Mouse (Mus musculus): ENCODE data around the gene Rpl12. TPM values are rescaled to one million over a fixed set of nuclear protein-coding genes. Genes with fewer than 3 reads are reported as not detected.

Rpl12 gene
- polyA plus RNA-seq, 1 experiment from 2014 or later, result 158 TPM

GRCm38 (mm10) chr2:32962062-32962874 is 909 bp downstream of the Rpl12 start:
- Histone ChIP-seq H3K4me3 (ENCODE audit: low read depth, low read length) (peak overlapping the region; percentile 92), H3K36me3 (ENCODE audit: control insufficient read depth, insufficient read depth, low read length) (peaks cover 15% of the 10 kb centered on the region; the same call in 1 of the 2 replicates), H3K9me3 (replicated peaks; ENCODE audit: control insufficient read depth, low read length) (no peaks in the 10 kb centered on the region), H3K9ac (ENCODE audit: low read depth, low read length) (peak overlapping the region; percentile 90), H3K4me2 (peak overlapping the region; percentile 93), H3K27me3 (ENCODE audit: control insufficient read depth, insufficient read depth, low read length) (no peaks in the 10 kb centered on the region), H3K27ac (ENCODE audit: low read depth, low read length) (peak overlapping the region; percentile 88), H3K4me1 (ENCODE audit: control insufficient read depth, insufficient read depth, low read length) (peaks cover 19% of the 10 kb centered on the region)
- under 1% methylated on average over 33 of the region's 33 CpGs for WGBS (ENCODE audit: insufficient replicate concordance)
- ATAC-seq (replicated peaks; ENCODE audit: insufficient number of reproducible peaks, low FRiP score, low TSS enrichment), result no peak

DNA sequence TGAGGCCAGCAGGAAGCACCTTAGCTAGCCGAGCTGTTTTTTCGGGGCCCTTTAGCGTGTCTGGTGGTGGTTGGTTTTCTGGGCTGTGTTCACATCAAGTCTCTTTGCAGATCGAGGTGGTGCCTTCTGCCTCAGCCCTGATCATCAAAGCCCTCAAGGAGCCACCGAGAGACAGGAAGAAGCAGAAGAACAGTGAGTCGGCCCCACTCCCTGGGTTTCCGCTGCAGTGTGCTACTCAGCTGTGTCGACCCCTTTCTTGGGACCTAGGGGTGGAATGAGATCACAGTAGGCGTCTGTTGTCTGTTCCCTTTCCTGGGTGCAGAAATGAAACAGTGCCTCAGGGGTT is 1.5 kb downstream of the Rpl12 start:
- peak overlapping the region; percentile 90 for H3K9ac ChIP-seq (ENCODE audit: low read depth, low read length)
- 6% methylated on average over 9 of the region's 9 CpGs for WGBS (ENCODE audit: insufficient replicate concordance)
- H3K27ac ChIP-seq (ENCODE audit: low read depth, low read length), result peak overlapping the region; percentile 88
- H3K4me3 ChIP-seq (ENCODE audit: low read depth, low read length), result peak overlapping the region; percentile 92
- H3K36me3 ChIP-seq (ENCODE audit: control insufficient read depth, insufficient read depth, low read length), result peaks cover 15% of the 10 kb centered on the region; the same call in 1 of the 2 replicates
- peak overlapping the region; percentile 93 for H3K4me2 ChIP-seq
- H3K9me3 ChIP-seq (replicated peaks; ENCODE audit: control insufficient read depth, low read length), result no peaks in the 10 kb centered on the region
- H3K4me1 ChIP-seq (ENCODE audit: control insufficient read depth, insufficient read depth, low read length), result peaks cover 23% of the 10 kb centered on the region
- no peaks in the 10 kb centered on the region for H3K27me3 ChIP-seq (ENCODE audit: control insufficient read depth, insufficient read depth, low read length)
- ATAC-seq (replicated peaks; ENCODE audit: insufficient number of reproducible peaks, low FRiP score, low TSS enrichment), result no peak

DNA sequence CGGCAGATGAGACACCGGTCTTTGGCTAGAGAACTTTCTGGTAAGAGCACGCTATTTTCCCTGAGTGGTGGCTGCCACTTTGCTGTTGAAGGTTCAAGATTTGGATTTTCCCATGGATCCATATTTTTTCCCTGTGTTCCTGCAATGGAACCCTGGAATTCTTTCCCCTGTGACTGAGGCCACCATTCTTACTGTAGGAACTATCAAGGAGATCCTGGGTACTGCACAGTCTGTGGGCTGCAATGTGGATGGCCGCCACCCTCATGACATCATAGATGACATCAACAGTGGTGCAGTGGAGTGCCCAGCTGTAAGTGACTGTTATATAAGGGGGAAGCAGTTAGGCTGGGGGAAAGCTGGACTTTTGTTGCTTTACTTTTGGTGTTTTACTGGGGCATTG is 2.2 kb downstream of the Rpl12 start:
- H3K9ac ChIP-seq (ENCODE audit: low read depth, low read length), result peak overlapping the region; percentile 90
- peaks cover 15% of the 10 kb centered on the region; the same call in 1 of the 2 replicates for H3K36me3 ChIP-seq (ENCODE audit: control insufficient read depth, insufficient read depth, low read length)
- ATAC-seq (replicated peaks; ENCODE audit: insufficient number of reproducible peaks, low FRiP score, low TSS enrichment), result no peak
- peak overlapping the region; percentile 93 for H3K4me2 ChIP-seq
- peak overlapping the region; percentile 88; the same call in 1 of the 2 replicates for H3K27ac ChIP-seq (ENCODE audit: low read depth, low read length)
- H3K4me1 ChIP-seq (ENCODE audit: control insufficient read depth, insufficient read depth, low read length), result peaks cover 27% of the 10 kb centered on the region
- H3K9me3 ChIP-seq (replicated peaks; ENCODE audit: control insufficient read depth, low read length), result no peaks in the 10 kb centered on the region
- 62% methylated on average over 4 of the region's 4 CpGs for WGBS (ENCODE audit: insufficient replicate concordance)
- H3K4me3 ChIP-seq (ENCODE audit: low read depth, low read length), result peak overlapping the region; percentile 92
- H3K27me3 ChIP-seq (ENCODE audit: control insufficient read depth, insufficient read depth, low read length), result no peaks in the 10 kb centered on the region

DNA sequence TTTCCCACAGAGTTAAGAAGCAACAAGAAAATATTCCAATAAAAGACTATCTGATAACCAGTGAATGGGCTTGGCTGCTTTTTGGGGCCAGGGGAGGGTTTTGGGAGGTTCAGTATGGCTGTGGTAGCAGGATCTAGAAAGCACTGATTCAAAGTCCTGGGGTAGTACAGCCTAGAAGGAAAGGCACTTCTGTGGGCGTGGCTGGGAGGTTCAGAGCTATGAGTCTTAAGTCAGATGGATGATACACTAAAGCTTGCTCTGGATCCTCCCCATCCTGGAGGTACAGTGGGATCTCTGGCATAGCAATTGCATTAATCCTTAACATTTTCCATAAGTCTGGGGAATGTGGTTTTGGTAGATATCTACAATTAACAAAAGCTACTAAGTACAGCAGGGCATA is 2.6 kb downstream of the Rpl12 start:
- peak overlapping the region; percentile 93; the same call in 1 of the 2 replicates for H3K4me2 ChIP-seq
- 0 out of 2 replicates have a peak overlapping the region, but pooled peaks have one; percentile 36 for H3K27ac ChIP-seq (ENCODE audit: low read depth, low read length)
- no peaks in the 10 kb centered on the region for H3K9me3 ChIP-seq (replicated peaks; ENCODE audit: control insufficient read depth, low read length)
- no peak overlapping the region for H3K9ac ChIP-seq (ENCODE audit: low read depth, low read length)
- ATAC-seq (replicated peaks; ENCODE audit: insufficient number of reproducible peaks, low FRiP score, low TSS enrichment), result no peak
- peaks cover 15% of the 10 kb centered on the region; the same call in 1 of the 2 replicates for H3K36me3 ChIP-seq (ENCODE audit: control insufficient read depth, insufficient read depth, low read length)
- WGBS (ENCODE audit: insufficient replicate concordance), result 48% methylated on average over 1 of the region's 1 CpGs
- 0 out of 2 replicates have a peak overlapping the region, but pooled peaks have one; percentile 92 for H3K4me3 ChIP-seq (ENCODE audit: low read depth, low read length)
- H3K4me1 ChIP-seq (ENCODE audit: control insufficient read depth, insufficient read depth, low read length), result peaks cover 27% of the 10 kb centered on the region
- no peaks in the 10 kb centered on the region for H3K27me3 ChIP-seq (ENCODE audit: control insufficient read depth, insufficient read depth, low read length)

DNA sequence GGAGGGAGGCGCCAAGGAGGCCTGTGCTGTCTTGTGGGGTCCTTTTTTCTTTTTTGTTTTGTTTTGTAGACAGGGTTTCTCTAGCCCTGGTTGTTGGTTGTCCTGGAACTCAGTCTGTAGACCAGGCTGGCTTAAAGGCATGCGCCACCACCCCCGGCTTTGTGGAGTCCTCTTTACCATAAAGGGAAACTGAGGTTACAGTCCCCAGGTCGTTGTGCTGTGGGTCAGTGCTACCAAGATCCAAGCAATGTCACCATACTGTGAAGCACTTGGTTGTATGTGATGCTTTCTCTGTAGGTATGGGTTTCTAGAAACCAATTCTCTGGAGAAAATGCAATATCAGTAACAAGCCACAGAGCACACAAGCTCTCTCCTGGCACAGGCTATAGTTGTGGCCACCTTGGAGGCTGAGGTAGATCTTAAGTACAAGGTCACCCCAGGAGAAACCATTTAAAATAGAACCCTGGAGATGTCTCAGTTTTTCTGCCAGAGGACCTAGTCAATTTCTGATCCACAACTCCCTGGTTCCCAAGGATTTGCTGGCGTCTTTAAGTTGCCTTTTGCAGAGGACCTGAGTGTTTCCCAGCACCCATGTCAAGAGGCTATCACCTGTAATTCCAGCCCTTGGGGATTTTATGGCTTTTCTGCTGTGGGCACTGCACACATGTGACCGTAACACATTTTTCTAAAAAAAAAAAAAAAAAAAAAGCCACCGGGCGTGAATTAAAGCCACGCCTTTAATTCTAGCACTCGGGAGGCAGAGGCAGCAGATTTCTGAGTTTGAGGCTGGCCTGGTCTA is 3.5 kb downstream of the Rpl12 start:
- peaks cover 29% of the 10 kb centered on the region for H3K4me1 ChIP-seq (ENCODE audit: control insufficient read depth, insufficient read depth, low read length)
- H3K27me3 ChIP-seq (ENCODE audit: control insufficient read depth, insufficient read depth, low read length), result no peaks in the 10 kb centered on the region
- H3K4me3 ChIP-seq (ENCODE audit: low read depth, low read length), result no peak overlapping the region
- no peak overlapping the region for H3K9ac ChIP-seq (ENCODE audit: low read depth, low read length)
- no peak overlapping the region for H3K4me2 ChIP-seq
- H3K36me3 ChIP-seq (ENCODE audit: control insufficient read depth, insufficient read depth, low read length), result peaks cover 15% of the 10 kb centered on the region; the same call in 1 of the 2 replicates
- H3K9me3 ChIP-seq (replicated peaks; ENCODE audit: control insufficient read depth, low read length), result no peaks in the 10 kb centered on the region
- 29% methylated on average over 10 of the region's 10 CpGs for WGBS (ENCODE audit: insufficient replicate concordance)
- 0 out of 2 replicates have a peak overlapping the region, but pooled peaks have one; percentile 31 for H3K27ac ChIP-seq (ENCODE audit: low read depth, low read length)
- ATAC-seq (replicated peaks; ENCODE audit: insufficient number of reproducible peaks, low FRiP score, low TSS enrichment), result no peak

DNA sequence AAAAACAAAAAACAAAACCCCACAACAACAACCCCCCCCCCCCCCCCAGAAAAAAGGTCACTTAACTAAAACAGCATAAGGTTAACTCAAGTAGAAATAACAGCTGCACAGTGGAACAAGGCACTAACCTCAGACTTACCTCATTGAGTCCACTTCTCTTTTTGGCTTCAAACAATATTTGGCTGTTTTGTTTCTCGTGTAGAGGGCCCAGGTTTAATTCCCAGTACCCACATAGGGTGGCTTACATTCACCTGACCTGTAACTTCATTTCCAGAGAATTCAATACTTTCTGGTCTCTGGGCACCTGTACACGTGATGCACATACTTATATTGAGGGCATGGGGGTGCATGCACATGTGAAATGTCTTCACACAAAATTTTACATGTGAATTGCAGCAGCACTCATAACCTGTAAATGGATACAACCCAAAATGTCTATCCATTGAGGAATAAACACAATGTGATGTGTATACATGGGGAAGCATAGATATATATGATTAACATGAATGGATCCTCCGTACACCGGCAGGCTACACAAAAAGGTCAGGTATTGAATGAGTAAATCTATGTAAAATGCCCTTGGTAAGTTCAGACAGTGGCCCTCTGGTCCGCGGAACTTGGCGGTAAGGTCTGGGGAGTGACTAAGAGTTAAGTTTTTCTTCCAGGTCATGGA is 4.3 kb downstream of the Rpl12 start:
- ATAC-seq (replicated peaks; ENCODE audit: insufficient number of reproducible peaks, low FRiP score, low TSS enrichment), result no peak
- Histone ChIP-seq H3K27me3 (ENCODE audit: control insufficient read depth, insufficient read depth, low read length) (no peaks in the 10 kb centered on the region), H3K4me3 (ENCODE audit: low read depth, low read length) (no peak overlapping the region), H3K4me2 (peak overlapping the region; percentile 90), H3K9ac (ENCODE audit: low read depth, low read length) (no peak overlapping the region), H3K9me3 (replicated peaks; ENCODE audit: control insufficient read depth, low read length) (no peaks in the 10 kb centered on the region), H3K27ac (ENCODE audit: low read depth, low read length) (no peak overlapping the region), H3K36me3 (ENCODE audit: control insufficient read depth, insufficient read depth, low read length) (peaks cover 15% of the 10 kb centered on the region; the same call in 1 of the 2 replicates), H3K4me1 (ENCODE audit: control insufficient read depth, insufficient read depth, low read length) (peaks cover 30% of the 10 kb centered on the region)
- WGBS (ENCODE audit: insufficient replicate concordance), result 15% methylated on average over 7 of the region's 7 CpGs

DNA sequence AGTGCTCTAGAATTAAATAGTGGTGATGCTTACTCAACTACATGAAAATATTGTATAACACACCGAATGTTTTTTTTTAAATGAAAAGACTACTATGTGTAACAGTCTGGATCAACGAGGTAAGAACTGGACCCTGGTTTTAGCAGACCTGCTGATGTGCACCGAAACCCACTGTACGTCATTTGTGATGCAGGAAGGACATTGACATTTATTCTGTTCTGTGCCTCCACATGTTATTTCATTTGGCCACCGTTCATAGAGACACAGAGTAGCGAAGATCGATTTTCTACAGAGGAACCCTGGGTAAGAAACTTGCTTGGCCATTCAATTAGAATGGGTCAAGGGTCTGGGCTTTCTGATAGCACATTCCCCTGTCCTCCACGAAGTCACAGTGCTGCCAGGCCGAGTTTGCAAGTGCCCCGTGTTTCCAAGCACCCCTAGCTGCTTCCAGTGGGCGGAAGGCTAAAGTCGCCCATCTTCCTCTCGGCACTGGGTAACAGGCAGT is 4.9 kb downstream of the Rpl12 start:
- H3K4me2 ChIP-seq, result peak overlapping the region; percentile 90
- H3K36me3 ChIP-seq (ENCODE audit: control insufficient read depth, insufficient read depth, low read length), result peaks cover 15% of the 10 kb centered on the region; the same call in 1 of the 2 replicates
- peak overlapping the region; percentile 70 for H3K4me3 ChIP-seq (ENCODE audit: low read depth, low read length)
- peaks cover 26% of the 10 kb centered on the region; the same call in 1 of the 2 replicates for H3K4me1 ChIP-seq (ENCODE audit: control insufficient read depth, insufficient read depth, low read length)
- WGBS (ENCODE audit: insufficient replicate concordance), result 10% methylated on average over 13 of the region's 13 CpGs
- no peaks in the 10 kb centered on the region for H3K9me3 ChIP-seq (replicated peaks; ENCODE audit: control insufficient read depth, low read length)
- H3K27ac ChIP-seq (ENCODE audit: low read depth, low read length), result peak overlapping the region; percentile 97
- H3K27me3 ChIP-seq (ENCODE audit: control insufficient read depth, insufficient read depth, low read length), result no peaks in the 10 kb centered on the region
- no peak for ATAC-seq (replicated peaks; ENCODE audit: insufficient number of reproducible peaks, low FRiP score, low TSS enrichment)
- H3K9ac ChIP-seq (ENCODE audit: low read depth, low read length), result peak overlapping the region; percentile 86

All from heart, embryonic 11.5 days (tissue).